Mouse (Mus musculus): ENCODE data around the gene Rhbdf1.

DNA sequence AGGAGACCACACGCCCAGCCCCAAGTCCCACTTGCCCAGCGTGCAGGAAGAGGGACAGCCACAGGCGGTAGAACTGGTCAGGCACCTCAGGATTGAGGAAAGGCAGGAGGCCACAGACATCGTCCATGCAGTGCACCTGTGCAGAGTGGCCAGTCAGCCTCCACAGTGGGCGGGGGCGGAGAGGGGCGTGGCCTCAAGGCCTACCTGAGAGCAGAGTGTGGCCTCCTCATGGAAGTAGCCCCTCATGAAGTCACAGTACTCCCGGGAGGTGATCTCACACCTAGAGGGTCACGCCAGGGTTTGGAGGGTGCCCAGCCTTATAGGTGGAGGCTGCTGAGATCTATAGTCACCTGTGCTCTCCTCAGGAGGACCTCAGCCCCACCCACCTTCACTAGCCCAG lies 11.5 kb downstream of the Rhbdf1 start:
- no peak for TF ChIP-seq POLR2A (IDR thresholded peaks at IDR 0.05; ENCODE audit: low read depth, low read length)
- TF ChIP-seq CTCF (IDR thresholded peaks at IDR 0.05; ENCODE audit: extremely low read depth, insufficient read depth, insufficient read length, insufficient replicate concordance), result no peak
